Mouse (Mus musculus) embryonic facial prominence, embryonic 13.5 days (tissue): ENCODE data around the gene ccdc198. TPM values are rescaled to one million over a fixed set of nuclear protein-coding genes. Genes with fewer than 3 reads are reported as not detected.
"Not testable (repeated sequence)": the region's sequence is repeated elsewhere in the genome, so short reads cannot be mapped to it uniquely, and the experiment has no call there.

Experiments used
- ATAC-seq: fragments of 200-750 bp; cut with Nextera tagmentation; 2 replicates; pipeline ENCODE4 v1.8.0; 2017; ENCODE audit warnings: low read depth; ENCODE audit not compliant: insufficient number of reproducible peaks, insufficient read depth, low FRiP score, low TSS enrichment
- H3K27ac ChIP-seq: fragments of 300-500 bp; sonication (generic); 2 replicates; pipeline ENCODE4 v1.5.1; 2015; ENCODE audit warnings: moderate library complexity, mild to moderate bottlenecking, inconsistent platforms
- H3K27me3 ChIP-seq: fragments of 300-500 bp; sonication (generic); 2 replicates; pipeline ENCODE4 v1.6.1; 2015; ENCODE audit warnings: mild to moderate bottlenecking, inconsistent platforms
- H3K36me3 ChIP-seq: fragments of 300-500 bp; sonication (generic); 2 replicates; pipeline ENCODE4 v1.6.1; 2015; ENCODE audit warnings: mild to moderate bottlenecking, inconsistent platforms
- H3K4me1 ChIP-seq: fragments of 300-500 bp; sonication (generic); 2 replicates; pipeline ENCODE4 v1.6.1; 2015; ENCODE audit warnings: inconsistent platforms
- H3K4me2 ChIP-seq: fragments of 300-500 bp; sonication (generic); 2 replicates; pipeline ENCODE4 v1.6.1; 2015; ENCODE audit warnings: moderate library complexity, mild to moderate bottlenecking, inconsistent platforms
- H3K4me3 ChIP-seq: fragments of 300-500 bp; sonication (generic); 2 replicates; pipeline ENCODE4 v1.5.1; 2015; ENCODE audit warnings: mild to moderate bottlenecking, inconsistent platforms
- H3K9ac ChIP-seq: fragments of 300-500 bp; sonication (generic); 2 replicates; pipeline ENCODE4 v1.6.1; 2015; ENCODE audit warnings: mild to moderate bottlenecking, inconsistent platforms
- H3K9me3 ChIP-seq: fragments of 300-500 bp; sonication (generic); 2 replicates; pipeline ENCODE4 v1.6.1; 2016; ENCODE audit warnings: inconsistent platforms
- WGBS: fragments of 180-500 bp; shearing (Covaris S2); methylation state at CpG from one replicate; pipeline ENCODE4 v1.1.7; 2015; ENCODE audit warnings: mixed read lengths; 5-methylcytosine and 5-hydroxymethylcytosine counted together
- polyA plus RNA-seq: library from polyadenylated mRNA; unstranded; fragments of >200 nt; fragmentation: Nextera tagmentation; extraction: Ambion mirVana; gene quantifications from 2 replicates; pipeline ENCODE4 v1.2.1, GENCODE M21; 2015

The ccdc198 gene
- polyA plus RNA-seq, result 0.08 and 0.58 TPM in 2 replicates

GRCm38 (mm10) chr14:49245126-49245714 lies at the start of gene ccdc198:
ccdc198 (minus strand) TSS chr14:49245474.
- Histone ChIP-seq H3K4me1 (no peaks in the 10 kb centered on the region), H3K27ac (no peak within 1 kb of the TSS), H3K4me3 (no peak within 1 kb of the TSS), H3K9ac (no peak within 1 kb of the TSS), H3K36me3 (no peaks in the 10 kb centered on the region), H3K9me3 (no peaks in the 10 kb centered on the region), H3K27me3 (no peaks in the 10 kb centered on the region), H3K4me2 (no peak within 1 kb of the TSS)
- 73% methylated on average over 5 of the region's 5 CpGs for WGBS
- no peak for ATAC-seq

DNA sequence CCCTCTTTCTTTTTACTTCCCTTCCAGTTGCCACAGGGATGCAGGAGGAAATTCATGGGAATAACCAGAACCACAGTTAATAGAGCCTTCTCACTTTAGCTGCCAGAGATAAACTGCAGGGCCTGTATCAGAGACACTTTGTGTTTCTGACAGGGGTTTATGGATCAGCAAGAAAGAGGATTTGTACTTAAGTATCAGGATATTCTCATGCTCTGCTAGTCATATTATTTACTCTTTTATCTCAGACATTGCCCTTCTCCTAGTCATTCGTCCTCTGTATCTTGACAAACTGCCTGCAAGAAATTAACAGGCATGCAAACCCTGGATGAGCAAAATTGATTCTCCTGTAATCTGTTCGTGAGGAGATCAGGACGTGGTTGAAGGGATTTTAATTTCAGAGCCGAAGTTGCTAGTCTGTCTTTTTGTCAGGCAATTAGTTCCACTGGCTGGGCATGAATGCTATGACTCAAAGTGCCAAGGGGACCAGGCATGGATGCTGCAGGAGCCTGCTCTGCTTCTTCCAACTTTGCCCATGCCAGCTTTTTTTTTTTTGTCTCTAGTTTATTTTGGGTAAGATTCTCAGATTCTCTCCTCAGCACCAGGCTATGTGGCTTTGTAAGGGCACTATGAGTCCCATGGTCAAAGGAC lies 48.7 kb upstream of the ccdc198 start:
- H3K27ac ChIP-seq, result no peak overlapping the region
- no peaks in the 10 kb centered on the region for H3K36me3 ChIP-seq
- H3K9me3 ChIP-seq, result no peaks in the 10 kb centered on the region
- no peak for ATAC-seq
- no peak overlapping the region for H3K4me3 ChIP-seq
- H3K4me1 ChIP-seq, result no peaks in the 10 kb centered on the region
- no peak overlapping the region for H3K9ac ChIP-seq
- WGBS, result 25% methylated on average over 4 of the region's 4 CpGs
- H3K27me3 ChIP-seq, result no peaks in the 10 kb centered on the region
- no peak overlapping the region for H3K4me2 ChIP-seq

- no peak for ATAC-seq
These were observed 44.9 kb upstream of the ccdc198 start for GRCm38 (mm10) chr14:49290029-49290745.

GRCm38 (mm10) chr14:49283784-49284655 lies 38.7 kb upstream of the ccdc198 start:
- WGBS, result 84% methylated on average over 7 of the region's 7 CpGs
- H3K9me3 ChIP-seq, result no peaks in the 10 kb centered on the region
- H3K27me3 ChIP-seq, result no peaks in the 10 kb centered on the region
- no peaks in the 10 kb centered on the region for H3K36me3 ChIP-seq
- no peak overlapping the region for H3K27ac ChIP-seq
- H3K4me2 ChIP-seq, result no peak overlapping the region
- H3K4me1 ChIP-seq, result no peaks in the 10 kb centered on the region
- no peak overlapping the region for H3K9ac ChIP-seq
- ATAC-seq, result no peak
- H3K4me3 ChIP-seq, result no peak overlapping the region

More at GRCm38 (mm10) chr14:49290029-49290745, 44.9 kb upstream of the ccdc198 start:
- Histone ChIP-seq H3K4me2 (no peak overlapping the region), H3K9ac (no peak overlapping the region), H3K36me3 (no peaks in the 10 kb centered on the region), H3K4me1 (no peaks in the 10 kb centered on the region), H3K4me3 (no peak overlapping the region), H3K27me3 (no peaks in the 10 kb centered on the region), H3K27ac (no peak overlapping the region), H3K9me3 (no peaks in the 10 kb centered on the region)
- 90% methylated on average over 3 of the region's 3 CpGs for WGBS

GRCm38 (mm10) chr14:49278880-49279279 lies 33.6 kb upstream of the ccdc198 start:
- no peak for ATAC-seq
- no peaks in the 10 kb centered on the region for H3K27me3 ChIP-seq
- no peak overlapping the region for H3K9ac ChIP-seq
- no peaks in the 10 kb centered on the region for H3K4me1 ChIP-seq
- no peak overlapping the region for H3K4me2 ChIP-seq
- H3K36me3 ChIP-seq, result no peaks in the 10 kb centered on the region
- no peak overlapping the region for H3K27ac ChIP-seq
- no peak overlapping the region for H3K4me3 ChIP-seq
- H3K9me3 ChIP-seq, result no peaks in the 10 kb centered on the region
- 76% methylated on average over 6 of the region's 6 CpGs for WGBS

- not testable (repeated sequence) for ATAC-seq
These were observed 33.2 kb upstream of the ccdc198 start for GRCm38 (mm10) chr14:49278479-49278878.

DNA sequence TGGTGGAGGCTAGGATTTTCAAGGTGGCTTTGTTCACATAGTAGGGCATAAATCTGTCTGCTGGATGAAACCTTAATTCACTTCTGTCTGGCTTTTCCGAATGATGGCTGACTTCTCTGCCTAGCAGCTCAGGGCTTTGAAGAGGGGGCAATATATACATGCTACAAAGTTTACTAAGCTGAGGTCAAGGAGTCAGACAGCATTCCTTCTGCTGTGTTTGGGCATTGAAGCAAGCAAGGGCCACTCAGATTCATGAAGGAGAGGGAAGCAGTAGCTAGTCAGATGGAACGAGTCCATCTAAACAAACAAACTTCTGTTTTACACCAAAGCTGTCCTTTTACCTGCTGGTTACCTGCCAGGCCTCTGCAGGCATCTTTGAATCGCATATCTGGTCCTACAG lies 32.4 kb upstream of the ccdc198 start:
- ATAC-seq, result no peak
- H3K4me2 ChIP-seq, result no peak overlapping the region
- 79% methylated on average over 3 of the region's 3 CpGs for WGBS
- H3K9ac ChIP-seq, result no peak overlapping the region
- no peaks in the 10 kb centered on the region for H3K36me3 ChIP-seq
- no peak overlapping the region for H3K27ac ChIP-seq
- H3K27me3 ChIP-seq, result no peaks in the 10 kb centered on the region
- H3K9me3 ChIP-seq, result no peaks in the 10 kb centered on the region
- H3K4me3 ChIP-seq, result no peak overlapping the region
- no peaks in the 10 kb centered on the region for H3K4me1 ChIP-seq

More at GRCm38 (mm10) chr14:49278479-49278878, 33.2 kb upstream of the ccdc198 start:
- not testable (repeated sequence) for H3K4me1 ChIP-seq, H3K27ac ChIP-seq, H3K27me3 ChIP-seq, H3K9me3 ChIP-seq, H3K4me2 ChIP-seq, H3K36me3 ChIP-seq, H3K9ac ChIP-seq, H3K4me3 ChIP-seq
- WGBS, result 92% methylated on average over 9 of the region's 9 CpGs

GRCm38 (mm10) chr14:49275376-49275775 lies 30.1 kb upstream of the ccdc198 start:
- Histone ChIP-seq H3K9ac (no peak overlapping the region), H3K4me3 (no peak overlapping the region), H3K4me1 (no peaks in the 10 kb centered on the region), H3K4me2 (no peak overlapping the region), H3K36me3 (no peaks in the 10 kb centered on the region), H3K9me3 (no peaks in the 10 kb centered on the region), H3K27ac (no peak overlapping the region), H3K27me3 (no peaks in the 10 kb centered on the region)
- 40% methylated on average over 2 of the region's 2 CpGs for WGBS
- ATAC-seq, result no peak

DNA sequence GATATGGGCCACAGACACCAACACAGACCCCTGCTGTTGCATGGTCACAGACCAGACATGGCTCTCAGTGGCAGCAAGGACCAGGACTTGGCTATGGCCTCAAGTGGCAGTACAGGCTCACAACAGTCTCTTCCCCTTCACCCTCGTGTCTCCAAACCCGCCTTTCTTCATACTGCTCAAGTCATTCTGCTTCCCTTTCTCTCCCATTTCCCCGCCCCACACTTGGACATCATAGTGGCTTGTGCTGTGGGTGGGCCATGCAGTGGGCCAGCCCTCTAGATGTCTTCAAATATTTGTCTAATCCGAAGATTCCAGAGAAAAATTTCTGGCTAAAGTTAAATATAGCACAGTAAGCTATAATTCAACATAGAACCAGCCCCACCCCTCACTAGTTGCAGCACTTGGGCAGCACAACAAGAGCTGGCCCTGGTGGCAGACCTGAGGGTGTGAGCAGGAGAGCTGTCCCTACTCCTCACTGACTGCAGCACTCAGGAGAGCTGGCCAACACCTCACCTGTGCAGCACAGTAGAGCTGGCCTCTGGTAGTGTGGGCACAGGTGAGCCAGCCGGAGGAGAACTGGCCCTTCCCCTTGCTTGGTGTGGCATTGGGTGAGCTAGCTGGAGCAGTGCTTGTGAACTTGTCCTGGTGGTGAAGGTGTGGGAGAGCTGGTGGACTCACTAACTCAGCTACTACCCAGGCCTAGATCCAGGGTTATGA lies 20.2 kb upstream of the ccdc198 start:
- Histone ChIP-seq H3K4me2 (no peak overlapping the region), H3K27me3 (no peaks in the 10 kb centered on the region), H3K4me1 (no peaks in the 10 kb centered on the region), H3K9me3 (no peaks in the 10 kb centered on the region), H3K9ac (no peak overlapping the region), H3K36me3 (no peaks in the 10 kb centered on the region), H3K27ac (no peak overlapping the region), H3K4me3 (no peak overlapping the region)
- WGBS, result 84% methylated on average over 5 of the region's 5 CpGs
- no peak for ATAC-seq

- H3K27me3 ChIP-seq, result no peaks in the 10 kb centered on the region
- no peaks in the 10 kb centered on the region for H3K9me3 ChIP-seq
- no peak for ATAC-seq
- 15% methylated on average over 1 of the region's 1 CpGs for WGBS
- H3K4me2 ChIP-seq, result no peak overlapping the region
- H3K4me1 ChIP-seq, result no peaks in the 10 kb centered on the region
- no peak overlapping the region for H3K9ac ChIP-seq
- no peak overlapping the region for H3K4me3 ChIP-seq
- H3K36me3 ChIP-seq, result no peaks in the 10 kb centered on the region
- no peak overlapping the region for H3K27ac ChIP-seq
These were observed 3.8 kb downstream of the ccdc198 start for GRCm38 (mm10) chr14:49241522-49241921.

GRCm38 (mm10) chr14:49238206-49238605 lies 7.1 kb downstream of the ccdc198 start:
- no peak overlapping the region for H3K4me3 ChIP-seq
- H3K27me3 ChIP-seq, result no peaks in the 10 kb centered on the region
- 37% methylated on average over 11 of the region's 11 CpGs for WGBS
- H3K9ac ChIP-seq, result no peak overlapping the region
- H3K36me3 ChIP-seq, result no peaks in the 10 kb centered on the region
- no peaks in the 10 kb centered on the region for H3K4me1 ChIP-seq
- H3K9me3 ChIP-seq, result no peaks in the 10 kb centered on the region
- H3K27ac ChIP-seq, result no peak overlapping the region
- H3K4me2 ChIP-seq, result no peak overlapping the region
- ATAC-seq, result no peak
